Mouse (Mus musculus) c-Kit-negative CD71-positive TER-119-positive erythroid progenitor cells, embryonic 14.5 days (primary cell): ENCODE data around the gene Nob1.

Experiments
- DNase-seq: peaks from one replicate; pipeline ENCODE4 v3.0.0-alpha.2; 2013; ENCODE audit warnings: low read depth, low spot score

The Nob1 gene

GRCm38 (mm10) chr8:107424597-107425229 lies at the start of gene Nob1:
TSS of gene Nob1 (minus strand) at chr8:107425051.
- DNase-seq = peak; percentile 97

- DNase-seq = no peak
Observed at GRCm38 (mm10) chr8:107473369-107473768, 48.5 kb upstream of the Nob1 start.

DNA sequence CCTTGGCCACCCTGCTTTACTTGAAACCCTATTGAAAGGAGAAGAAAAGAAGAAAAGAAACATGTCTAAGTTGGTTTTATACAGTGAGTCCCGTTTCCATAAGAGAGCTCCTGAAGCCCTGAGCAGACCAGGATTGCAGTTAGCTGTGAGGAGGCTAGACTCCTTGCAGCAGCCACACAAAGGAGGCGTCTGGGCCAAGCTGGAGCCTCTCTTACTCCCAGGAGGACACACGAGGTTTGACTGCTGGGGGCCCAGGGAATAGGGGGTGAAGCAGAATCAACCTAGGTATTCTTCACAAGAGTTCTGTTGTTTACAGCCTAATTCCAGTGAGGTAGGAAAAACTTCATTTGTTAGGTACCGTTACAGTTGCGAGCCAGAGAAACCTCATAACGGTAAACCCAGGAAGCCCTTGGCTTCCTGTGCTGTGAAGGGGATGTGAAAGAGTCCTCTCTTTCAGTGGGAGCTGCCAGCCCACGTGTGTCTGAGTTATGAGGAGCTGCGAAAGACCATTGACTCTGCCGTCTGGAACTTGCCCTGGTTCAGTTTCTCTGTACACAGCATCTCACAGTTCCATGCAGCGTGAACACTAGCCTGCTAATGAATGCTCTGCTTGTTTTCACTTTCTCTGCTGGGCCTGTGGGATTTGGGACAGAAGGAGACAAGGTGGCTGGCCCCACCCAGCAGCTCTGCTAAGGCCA lies 47.7 kb upstream of the Nob1 start:
- DNase-seq = no peak

DNA sequence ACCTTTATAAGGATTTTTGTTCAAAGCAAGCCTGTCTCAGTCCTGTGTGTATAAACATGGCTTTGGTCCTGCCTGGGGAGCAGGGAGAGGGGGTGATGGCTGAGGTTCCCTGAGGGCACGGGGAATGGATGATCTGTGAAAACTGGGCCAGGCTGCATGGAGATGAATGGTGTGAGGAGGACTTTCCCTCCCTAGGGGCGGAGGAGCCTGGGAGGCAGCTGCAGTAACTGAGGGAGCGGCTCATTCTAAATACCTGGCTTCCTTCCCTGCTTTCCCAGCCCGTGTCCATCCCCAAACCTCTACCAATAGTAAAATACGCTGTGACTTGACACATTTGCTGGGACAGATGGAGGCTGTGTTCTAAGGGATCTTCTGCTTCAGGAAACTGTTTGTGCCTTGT lies 45.5 kb upstream of the Nob1 start:
- DNase-seq = no peak

DNA sequence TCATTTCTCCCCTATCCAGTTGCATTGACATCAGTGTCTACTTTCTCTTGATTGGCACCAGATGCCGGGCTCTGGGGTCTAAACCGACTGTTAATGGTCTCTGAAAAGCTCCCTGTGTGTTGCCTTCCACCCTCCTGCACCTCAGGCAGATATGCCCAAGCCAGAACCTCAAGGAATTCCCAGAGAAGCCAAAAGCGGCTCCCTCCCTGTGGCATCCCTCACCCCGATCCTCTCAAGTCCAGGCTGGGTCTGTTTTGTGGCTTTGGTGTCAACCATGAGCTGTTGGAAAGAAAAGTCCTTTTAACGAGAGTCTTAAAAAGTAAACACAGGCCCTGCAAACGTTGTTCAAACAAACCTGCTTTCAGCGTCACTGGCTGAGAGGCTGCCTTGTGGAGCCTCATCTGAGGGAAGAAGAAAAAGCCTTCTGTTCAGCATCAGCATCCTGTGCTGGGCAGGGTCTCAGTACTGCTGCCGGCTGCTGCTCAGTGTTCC lies 44.0 kb upstream of the Nob1 start:
- DNase-seq = no peak

- DNase-seq = no peak
Observed at GRCm38 (mm10) chr8:107466642-107467041, 41.8 kb upstream of the Nob1 start.

DNA sequence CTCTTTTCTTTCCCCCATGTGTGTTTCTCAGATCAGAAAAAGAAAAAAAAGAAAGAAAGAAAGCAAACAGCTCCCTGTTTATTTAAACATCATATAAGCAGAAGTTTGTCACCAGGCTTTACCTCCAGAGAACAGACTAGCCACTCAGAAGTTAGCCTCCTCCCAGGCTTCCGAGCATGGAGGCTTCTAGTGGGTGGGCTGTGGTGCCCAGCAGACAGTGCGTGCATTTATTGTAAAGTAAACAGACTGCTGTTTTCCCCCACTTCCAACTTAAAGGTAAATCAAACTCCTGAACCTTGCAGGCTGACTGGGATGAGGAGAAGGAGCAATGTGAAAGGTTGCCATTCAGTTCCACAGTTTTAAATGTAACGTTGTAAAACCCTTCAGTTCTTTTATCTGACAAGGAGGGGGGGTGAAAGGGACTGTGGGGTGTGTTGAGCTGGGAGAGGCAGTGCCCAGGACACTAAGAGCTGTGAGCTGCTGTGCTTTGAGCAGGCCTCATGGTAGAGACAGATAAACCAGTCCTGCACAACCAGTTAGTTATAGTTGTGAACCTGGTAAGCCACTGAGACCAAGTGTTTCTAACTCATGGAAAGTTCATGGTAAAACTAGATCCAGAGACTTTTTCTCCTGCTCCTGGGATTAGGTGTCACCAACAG lies 40.6 kb upstream of the Nob1 start:
- no peak for DNase-seq

GRCm38 (mm10) chr8:107462423-107462822 lies 37.6 kb upstream of the Nob1 start:
- no peak for DNase-seq

DNA sequence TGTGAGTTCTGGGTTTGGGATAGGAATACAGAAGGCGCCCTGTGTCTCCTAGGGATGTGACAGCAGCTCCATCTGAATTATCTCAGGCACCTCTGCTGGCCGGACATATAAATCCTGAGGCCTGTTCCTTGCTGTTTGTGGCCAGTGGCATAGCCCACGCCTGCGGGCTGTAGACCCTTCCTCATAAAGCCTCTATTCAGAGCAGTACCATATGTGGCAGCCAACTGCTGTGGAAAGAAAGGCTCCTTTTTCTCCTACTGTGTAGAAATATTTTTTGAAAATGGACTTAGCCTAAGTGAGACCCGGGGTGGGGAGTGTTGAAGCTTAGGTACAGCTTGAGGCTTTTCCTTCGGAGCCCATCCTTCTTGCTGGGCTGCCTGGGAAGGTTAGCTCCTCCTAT lies 33.4 kb upstream of the Nob1 start:
- no peak for DNase-seq

DNA sequence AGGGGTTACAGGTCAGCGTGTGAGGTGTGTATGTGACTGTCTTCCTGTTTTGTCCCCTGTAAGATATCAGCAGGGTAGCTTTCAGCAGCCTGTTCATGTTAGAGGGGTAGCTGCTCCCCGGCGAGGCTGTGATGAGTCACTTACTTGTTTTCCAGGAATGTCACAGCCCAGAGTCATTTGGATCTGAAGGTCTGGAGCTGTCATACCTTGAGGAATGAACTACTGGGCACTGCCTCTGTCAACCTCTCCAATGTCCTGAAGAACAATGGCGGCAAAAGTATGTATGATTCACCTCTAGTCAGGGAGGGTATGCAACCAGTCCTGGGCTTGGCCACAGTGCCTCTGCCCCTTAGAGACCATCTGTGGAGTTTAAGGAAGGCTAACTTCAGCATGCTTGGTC lies 32.9 kb upstream of the Nob1 start:
- no peak for DNase-seq

- no peak for DNase-seq
Observed at GRCm38 (mm10) chr8:107455268-107455667, 30.4 kb upstream of the Nob1 start.

DNA sequence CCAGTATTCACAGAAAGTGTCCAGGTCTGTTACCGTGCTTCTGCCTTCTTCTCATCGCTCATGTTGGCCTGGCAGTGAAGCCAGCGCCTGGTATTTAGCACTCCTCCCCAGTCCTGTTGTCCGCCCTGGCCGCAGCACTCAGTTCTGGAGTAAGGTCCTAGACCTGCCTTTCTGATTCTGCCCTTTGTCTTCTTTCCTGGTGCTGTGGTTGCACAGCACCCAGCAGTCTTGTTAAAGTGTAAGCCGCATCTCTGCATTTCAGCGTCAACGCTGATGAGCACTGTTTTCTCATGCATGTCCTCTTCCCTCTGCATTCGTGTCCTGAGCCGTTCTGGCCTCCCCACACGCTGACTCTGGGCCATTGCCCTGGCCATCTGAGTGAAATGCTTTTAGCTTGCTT lies 28.5 kb upstream of the Nob1 start:
- no peak for DNase-seq

DNA sequence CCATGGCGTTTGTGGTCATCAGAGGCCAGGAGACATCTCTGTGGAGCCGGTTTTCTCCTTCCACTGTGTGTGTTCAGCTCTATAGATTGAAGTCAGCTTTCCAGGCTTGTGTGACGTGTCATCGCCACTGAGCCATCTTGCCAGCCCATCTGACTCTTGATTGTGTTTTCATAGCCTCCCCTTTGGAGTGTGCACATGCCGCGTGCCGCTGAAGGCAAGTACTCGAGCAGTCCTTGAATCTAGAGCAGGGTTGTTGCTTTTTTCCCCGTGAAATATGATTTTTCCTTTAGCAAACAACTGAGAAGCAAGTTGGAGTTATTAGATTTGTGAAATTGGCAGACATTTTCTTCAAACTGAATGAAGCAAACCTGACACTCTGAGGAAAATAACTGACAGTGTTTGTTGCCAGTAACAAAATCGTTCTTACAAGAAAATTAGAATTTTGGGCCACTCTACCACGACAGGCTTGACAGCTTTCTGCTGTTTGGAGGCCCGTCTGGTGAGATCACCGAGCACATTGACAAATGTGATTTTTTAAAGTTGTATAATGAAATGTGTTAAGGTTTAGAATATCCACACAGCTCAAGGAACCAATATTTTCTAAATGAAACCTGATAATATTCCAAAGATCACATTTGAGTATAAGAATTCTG lies 26.7 kb upstream of the Nob1 start:
- DNase-seq = no peak

- no peak for DNase-seq
Observed at GRCm38 (mm10) chr8:107449655-107450054, 24.8 kb upstream of the Nob1 start.

GRCm38 (mm10) chr8:107449130-107449529 lies 24.3 kb upstream of the Nob1 start:
- no peak for DNase-seq

- no peak for DNase-seq
Observed at GRCm38 (mm10) chr8:107448382-107448889, 23.6 kb upstream of the Nob1 start.

- DNase-seq = no peak
Observed at GRCm38 (mm10) chr8:107447713-107448112, 22.9 kb upstream of the Nob1 start.

DNA sequence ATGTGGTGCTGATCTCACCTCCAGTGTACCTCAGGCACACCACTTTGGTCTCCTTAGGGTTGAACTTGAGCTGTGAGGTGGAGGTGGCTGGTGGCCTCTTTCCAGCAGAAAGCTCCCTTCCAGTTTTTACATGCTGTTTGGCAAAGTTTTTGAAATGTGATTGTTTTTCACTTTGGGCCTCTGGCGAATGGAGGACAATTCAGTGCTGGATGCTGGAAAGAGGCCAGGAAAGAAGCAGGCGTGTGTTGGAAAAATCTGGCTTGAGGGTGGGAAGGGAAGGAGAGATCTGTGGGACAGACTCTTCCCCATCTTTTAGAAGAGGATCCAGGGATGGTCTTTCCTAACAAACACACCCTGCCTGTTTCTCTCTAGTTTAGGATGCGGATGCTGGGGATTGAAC lies 19.8 kb upstream of the Nob1 start:
- DNase-seq = no peak

GRCm38 (mm10) chr8:107439880-107440625 lies 15.2 kb upstream of the Nob1 start:
- DNase-seq = peak; percentile 54

DNA sequence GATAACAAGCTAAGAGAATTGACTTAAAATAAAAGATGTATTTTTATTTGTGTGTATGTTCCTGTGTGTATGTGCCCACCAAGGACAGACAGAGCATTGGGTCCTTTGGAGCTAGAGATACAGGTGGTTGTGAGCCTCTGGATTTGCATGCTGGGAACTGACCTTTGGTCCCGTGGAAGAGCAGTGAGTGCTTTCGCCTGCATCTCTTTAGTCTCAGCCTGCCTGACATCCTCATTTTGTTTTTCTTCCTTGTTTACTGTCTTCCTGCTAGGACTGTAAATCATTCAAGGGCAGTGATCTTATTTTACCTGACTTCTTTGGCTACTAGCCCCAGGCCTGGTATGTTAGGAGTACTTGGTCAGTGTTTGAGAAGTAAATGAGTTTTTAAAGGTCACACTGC lies 12.9 kb upstream of the Nob1 start:
- no peak for DNase-seq

GRCm38 (mm10) chr8:107436841-107437421 lies 12.1 kb upstream of the Nob1 start:
- peak; percentile 72 for DNase-seq
